Mouse (Mus musculus): ENCODE data around the gene Thsd4.

DNA sequence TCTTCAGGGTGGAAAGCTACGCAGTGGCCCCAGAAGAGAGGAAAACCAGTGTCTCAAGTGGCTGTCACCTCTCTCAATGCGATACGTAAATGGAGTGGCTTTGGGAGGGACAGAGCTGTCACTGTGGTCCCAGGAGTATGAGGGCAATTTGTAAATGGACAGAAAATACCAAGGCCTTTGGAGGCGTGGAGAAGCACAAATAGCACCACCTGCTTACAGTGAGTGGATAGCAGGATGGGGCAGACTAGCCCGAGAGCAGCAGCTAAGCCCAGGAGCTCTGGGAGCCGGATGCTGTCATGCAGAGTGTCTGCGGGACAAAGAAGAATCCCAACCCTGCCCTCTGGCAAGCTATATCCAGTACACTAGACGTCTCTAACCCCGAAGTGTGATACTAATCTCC lies 397.7 kb downstream of the Thsd4 start:
- TF ChIP-seq CTCF (IDR thresholded peaks at IDR 0.05; ENCODE audit: extremely low read depth, insufficient read length, insufficient replicate concordance, low read depth, low read length) (no peak), POLR2A (IDR thresholded peaks at IDR 0.05; ENCODE audit: low read depth, low read length) (no peak)

All from small intestine, adult 2 months (tissue).